Comparison of ENCODE assay signal across 8 mouse cellular contexts in the genomic region with DNA sequence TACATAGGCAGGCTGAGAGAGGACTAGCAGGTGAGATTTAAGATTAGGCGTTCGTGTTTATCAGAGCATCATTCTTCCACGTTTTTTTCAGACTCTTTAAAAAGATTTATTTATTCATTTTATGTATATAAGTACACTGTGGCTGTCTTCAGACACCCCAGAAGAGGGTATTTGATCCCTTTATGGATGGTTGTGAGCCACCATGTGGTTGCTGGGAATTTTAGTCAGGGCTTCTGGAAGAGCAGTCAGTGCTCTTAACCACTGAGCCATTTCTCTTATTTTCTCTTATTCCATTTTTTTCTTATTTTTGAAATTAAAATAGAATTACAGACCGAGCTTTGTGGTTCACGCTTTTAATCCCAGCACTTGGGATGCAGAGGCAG. TPM values are rescaled to one million over a fixed set of nuclear protein-coding genes. Genes with fewer than 3 reads are reported as not detected.
DNase-seq lines count a peak whose midpoint lies in the region; ATAC-seq and TF ChIP-seq lines count a peak whose summit lies in the region.

No protein-coding gene starts in this region.

- no peaks in the 10 kb centered on the region; the same call in 1 of the 2 replicates for H3K36me3 ChIP-seq in forebrain, embryonic 11.5 days (ENCODE audit: control insufficient read depth, insufficient read depth, low read length)
- H3K36me3 ChIP-seq in intestine, embryonic 16.5 days (ENCODE audit: control insufficient read depth, insufficient read depth, low read length), result peaks cover 5% of the 10 kb centered on the region
- H3K36me3 ChIP-seq in neural tube, embryonic 13.5 days, result peaks cover 14% of the 10 kb centered on the region

- peak; percentile 34 for ATAC-seq in forebrain, embryonic 11.5 days (replicated peaks; ENCODE audit: low FRiP score)
- ATAC-seq in intestine, embryonic 16.5 days, result peak; percentile 37; the same call in 1 of the 2 replicates
- ATAC-seq in neural tube, embryonic 13.5 days (ENCODE audit: low read depth), result peak; percentile 49; the same call in 1 of the 2 replicates

- no peaks in the 10 kb centered on the region for H3K27me3 ChIP-seq in forebrain, embryonic 11.5 days (ENCODE audit: control insufficient read depth, insufficient read depth, low read length)
- no peaks in the 10 kb centered on the region for H3K27me3 ChIP-seq in intestine, embryonic 16.5 days (replicated peaks; ENCODE audit: control insufficient read depth, insufficient read depth, low read length)
- 0 out of 2 replicates have a peak, but pooled peaks cover under 1% of the 10 kb centered on the region for H3K27me3 ChIP-seq in neural tube, embryonic 13.5 days

- 0 out of 2 replicates have a peak overlapping the region, but pooled peaks have one; percentile 25 for H3K27ac ChIP-seq in forebrain, embryonic 11.5 days (ENCODE audit: low read depth, low read length)
- no peak overlapping the region for H3K27ac ChIP-seq in intestine, embryonic 16.5 days (ENCODE audit: low read length)
- peak overlapping the region; percentile 69 for H3K27ac ChIP-seq in neural tube, embryonic 13.5 days (replicated peaks)

- no peak for TF ChIP-seq CTCF in lung, adult 2 months (IDR thresholded peaks at IDR 0.05; ENCODE audit: insufficient read depth, low read length)

- H3K4me2 ChIP-seq in forebrain, embryonic 11.5 days (ENCODE audit: low read depth, low read length, severe bottlenecking), result peak overlapping the region; percentile 78
- H3K4me2 ChIP-seq in intestine, embryonic 16.5 days (ENCODE audit: low read depth, low read length), result peak overlapping the region; percentile 52
- peak overlapping the region; percentile 52 for H3K4me2 ChIP-seq in neural tube, embryonic 13.5 days

- no peak for TF ChIP-seq POLR2A in lung, adult 2 months (IDR thresholded peaks at IDR 0.05; ENCODE audit: borderline replicate concordance, extremely low read depth, low read depth, low read length)

- peak overlapping the region; percentile 1 for H3K4me3 ChIP-seq in lung, adult 2 months (replicated peaks; ENCODE audit: extremely low read depth, low read depth, low read length)
- peak overlapping the region; percentile 81 for H3K4me3 ChIP-seq in forebrain, embryonic 11.5 days (ENCODE audit: low read depth, low read length)
- peak overlapping the region; percentile 81 for H3K4me3 ChIP-seq in intestine, embryonic 16.5 days (ENCODE audit: low read length)
- H3K4me3 ChIP-seq in neural tube, embryonic 13.5 days, result peak overlapping the region; percentile 77

- 36% methylated on average over 5 of the region's 5 CpGs for WGBS in lung, adult 2 months
- WGBS in forebrain, embryonic 11.5 days, result 39% methylated on average over 5 of the region's 5 CpGs
- 41% methylated on average over 5 of the region's 5 CpGs for WGBS in intestine, embryonic 16.5 days
- 44% methylated on average over 5 of the region's 5 CpGs for WGBS in neural tube, embryonic 13.5 days

- no peaks in the 10 kb centered on the region for H3K9me3 ChIP-seq in forebrain, embryonic 11.5 days (ENCODE audit: control insufficient read depth, low read length)
- no peaks in the 10 kb centered on the region for H3K9me3 ChIP-seq in intestine, embryonic 16.5 days (ENCODE audit: control insufficient read depth, low read length)
- H3K9me3 ChIP-seq in neural tube, embryonic 13.5 days, result no peaks in the 10 kb centered on the region

- peaks cover 5% of the 10 kb centered on the region for H3K4me1 ChIP-seq in lung, adult 2 months (ENCODE audit: control insufficient read depth, insufficient read depth, low read length)
- peaks cover 8% of the 10 kb centered on the region for H3K4me1 ChIP-seq in forebrain, embryonic 11.5 days (replicated peaks; ENCODE audit: control insufficient read depth, insufficient read depth, low read length)
- peaks cover 13% of the 10 kb centered on the region for H3K4me1 ChIP-seq in intestine, embryonic 16.5 days (ENCODE audit: control insufficient read depth, insufficient read depth, low read length)
- peaks cover 22% of the 10 kb centered on the region for H3K4me1 ChIP-seq in neural tube, embryonic 13.5 days (replicated peaks)

- no peak for DNase-seq in lung, adult 2 months
- DNase-seq in lung, postnatal 4 days, result no peak
- no peak for DNase-seq in forebrain, embryonic 11.5 days (ENCODE audit: low spot score)
- DNase-seq in ovary, postnatal 14 days (ENCODE audit: low spot score), result no peak
- DNase-seq in adrenal gland, postnatal 14 days, result no peak
- no peak for DNase-seq in thymus, postnatal 14 days

- no peak overlapping the region for H3K9ac ChIP-seq in forebrain, embryonic 11.5 days (ENCODE audit: low read length)
- H3K9ac ChIP-seq in intestine, embryonic 16.5 days (ENCODE audit: low read depth, low read length), result no peak overlapping the region
- no peak overlapping the region for H3K9ac ChIP-seq in neural tube, embryonic 13.5 days

RNA-seq across cellular contexts. Expression of a gene that starts 0.3 kb away (rescaled TPM):
- polyA plus RNA-seq in lung, adult 2 months (2012; rRNA removed), result 93.5 and 165 TPM in 2 replicates
- 291 and 297 TPM in 2 replicates for polyA plus RNA-seq in forebrain, embryonic 11.5 days (2014; fragmentation: Nextera tagmentation; extraction: Ambion mirVana)
- polyA plus RNA-seq in intestine, embryonic 16.5 days (2015; fragmentation: Nextera tagmentation; extraction: Ambion mirVana), result 228 and 241 TPM in 2 replicates
- 310 and 326 TPM in 2 replicates for polyA plus RNA-seq in neural tube, embryonic 13.5 days (2015; fragmentation: Nextera tagmentation; extraction: Ambion mirVana)
- total RNA-seq in adrenal gland, postnatal 14 days (2021), result 212 and 215 TPM in 2 replicates

RNA-seq across cellular contexts. Expression of a gene that starts 10.6 kb away (rescaled TPM):
- polyA plus RNA-seq in lung, adult 2 months (2012; rRNA removed), result 3.9 and 5.8 TPM in 2 replicates
- 7.8 TPM in 2 replicates for polyA plus RNA-seq in forebrain, embryonic 11.5 days (2014; fragmentation: Nextera tagmentation; extraction: Ambion mirVana)
- 1.1 and 1.7 TPM in 2 replicates for polyA plus RNA-seq in intestine, embryonic 16.5 days (2015; fragmentation: Nextera tagmentation; extraction: Ambion mirVana)
- polyA plus RNA-seq in neural tube, embryonic 13.5 days (2015; fragmentation: Nextera tagmentation; extraction: Ambion mirVana), result 9.4 and 9.7 TPM in 2 replicates
- total RNA-seq in adrenal gland, postnatal 14 days (2021), result 6.6 and 6.9 TPM in 2 replicates

RNA-seq across cellular contexts. Expression of a gene that starts 10.8 kb away (rescaled TPM):
- 1.5 and 1.9 TPM in 2 replicates for polyA plus RNA-seq in lung, adult 2 months (2012; rRNA removed)
- 0.52 and 0.53 TPM in 2 replicates for polyA plus RNA-seq in forebrain, embryonic 11.5 days (2014; fragmentation: Nextera tagmentation; extraction: Ambion mirVana)
- 0.48 and 0.82 TPM in 2 replicates for polyA plus RNA-seq in intestine, embryonic 16.5 days (2015; fragmentation: Nextera tagmentation; extraction: Ambion mirVana)
- 0.67 and 0.73 TPM in 2 replicates for polyA plus RNA-seq in neural tube, embryonic 13.5 days (2015; fragmentation: Nextera tagmentation; extraction: Ambion mirVana)
- total RNA-seq in adrenal gland, postnatal 14 days (2021), result 1.1 and 1.2 TPM in 2 replicates

RNA-seq across cellular contexts. Expression of a gene that starts 24.8 kb away (rescaled TPM):
- 46.0 and 47.7 TPM in 2 replicates for polyA plus RNA-seq in lung, adult 2 months (2012; rRNA removed)
- polyA plus RNA-seq in forebrain, embryonic 11.5 days (2014; fragmentation: Nextera tagmentation; extraction: Ambion mirVana), result 12.6 and 16.8 TPM in 2 replicates
- 52.5 and 56.8 TPM in 2 replicates for polyA plus RNA-seq in intestine, embryonic 16.5 days (2015; fragmentation: Nextera tagmentation; extraction: Ambion mirVana)
- polyA plus RNA-seq in neural tube, embryonic 13.5 days (2015; fragmentation: Nextera tagmentation; extraction: Ambion mirVana), result 29.4 and 39.3 TPM in 2 replicates
- total RNA-seq in adrenal gland, postnatal 14 days (2021), result 8.0 and 15.8 TPM in 2 replicates

RNA-seq across cellular contexts. Expression of a gene that starts 33.0 kb away (rescaled TPM):
- 3.4 and 3.9 TPM in 2 replicates for polyA plus RNA-seq in lung, adult 2 months (2012; rRNA removed)
- 0.12 and 0.43 TPM in 2 replicates for polyA plus RNA-seq in forebrain, embryonic 11.5 days (2014; fragmentation: Nextera tagmentation; extraction: Ambion mirVana)
- 0.42 and 0.92 TPM in 2 replicates for polyA plus RNA-seq in intestine, embryonic 16.5 days (2015; fragmentation: Nextera tagmentation; extraction: Ambion mirVana)
- 1.4 and 1.9 TPM in 2 replicates for polyA plus RNA-seq in neural tube, embryonic 13.5 days (2015; fragmentation: Nextera tagmentation; extraction: Ambion mirVana)
- 0.63 and 0.79 TPM in 2 replicates for total RNA-seq in adrenal gland, postnatal 14 days (2021)

Comparison
In these comparisons a context has a peak if more than half of its experiments do, and no peak if none do; other contexts are left out.
1. H3K4me3 ChIP-seq: peak in every context shown above with its lines; median percentile 81 in forebrain, embryonic 11.5 days; 81 in intestine, embryonic 16.5 days; 77 in neural tube, embryonic 13.5 days; 1 in lung, adult 2 months.